Mouse (Mus musculus): Measurements from ENCODE around the gene Gp1ba. TPM values are rescaled to one million over a fixed set of nuclear protein-coding genes. Genes with fewer than 3 reads are reported as not detected.

Gp1ba gene
- total and polyA plus RNA-seq, 2 experiments from 2014 or later: 0.16 TPM; not detected in 1

DNA sequence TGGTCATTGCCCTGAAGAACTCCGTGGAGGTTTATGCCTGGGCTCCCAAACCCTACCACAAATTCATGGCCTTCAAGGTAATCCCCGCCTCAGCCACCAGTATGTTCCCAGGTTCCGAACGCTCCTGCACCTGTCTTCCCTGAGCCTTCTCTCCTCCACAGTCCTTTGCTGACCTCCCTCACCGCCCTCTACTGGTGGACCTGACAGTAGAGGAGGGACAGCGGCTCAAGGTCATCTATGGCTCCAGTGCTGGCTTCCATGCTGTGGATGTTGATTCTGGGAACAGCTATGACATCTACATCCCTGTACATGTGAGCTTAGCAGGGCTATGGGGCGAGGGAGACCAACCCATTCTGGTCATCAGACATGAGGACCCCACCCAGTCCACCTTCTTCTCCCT lies 26.4 kb upstream of the Gp1ba start:
- no peaks in the 10 kb centered on the region for H3K9me3 ChIP-seq (ENCODE audit: low read length)
- H3K27ac ChIP-seq (ENCODE audit: low read depth, low read length): no peak overlapping the region
- no peak overlapping the region for H3K4me2 ChIP-seq (ENCODE audit: low read depth, low read length, poor library complexity, severe bottlenecking)
- no peaks in the 10 kb centered on the region for H3K4me1 ChIP-seq (ENCODE audit: insufficient read depth, low read length)
- DNase-seq (ENCODE audit: low spot score) (no peak), ATAC-seq (ENCODE audit: low FRiP score) (no peak)
- H3K36me3 ChIP-seq (ENCODE audit: insufficient read depth, low read length): peaks cover 52% of the 10 kb centered on the region
- H3K4me3 ChIP-seq (ENCODE audit: low read depth, low read length): no peak overlapping the region
- peak; percentile 51 for TF ChIP-seq CTCF (IDR thresholded peaks at IDR 0.05)
- H3K27me3 ChIP-seq (ENCODE audit: insufficient read depth, low read length): no peaks in the 10 kb centered on the region
- WGBS: 76% methylated on average over 7 of the region's 7 CpGs
- H3K9ac ChIP-seq (replicated peaks; ENCODE audit: low read length, poor library complexity, severe bottlenecking): no peak overlapping the region

DNA sequence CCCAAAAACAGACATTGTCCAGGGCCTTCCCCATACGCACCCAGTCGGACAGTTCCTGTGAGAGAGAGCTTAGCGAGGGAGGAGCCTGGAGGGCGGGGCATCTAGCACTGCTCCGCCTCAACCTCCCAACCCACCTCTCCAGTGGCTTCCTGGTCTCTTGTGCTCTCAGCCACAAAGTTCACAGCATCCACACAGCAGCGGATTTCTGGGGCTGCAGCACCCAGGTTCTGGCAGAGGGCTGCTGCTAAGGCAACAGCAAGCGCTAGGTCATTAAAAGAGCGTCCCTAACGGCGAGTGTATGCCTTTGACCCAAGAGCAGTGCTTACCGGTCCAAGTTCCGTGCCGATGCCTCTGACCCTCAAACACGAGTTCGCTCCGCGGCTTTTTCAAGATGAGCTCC lies 23.8 kb upstream of the Gp1ba start:
- ATAC-seq (ENCODE audit: low FRiP score) (no peak), DNase-seq (ENCODE audit: low spot score) (peak; percentile 35)
- H3K9ac ChIP-seq (replicated peaks; ENCODE audit: low read length, poor library complexity, severe bottlenecking): peak overlapping the region; percentile 50; the same call in 1 of the 2 replicates
- H3K36me3 ChIP-seq (ENCODE audit: insufficient read depth, low read length): peaks cover 26% of the 10 kb centered on the region
- no peaks in the 10 kb centered on the region for H3K27me3 ChIP-seq (ENCODE audit: insufficient read depth, low read length)
- peak overlapping the region; percentile 20; the same call in 1 of the 2 replicates for H3K4me3 ChIP-seq (ENCODE audit: low read depth, low read length)
- TF ChIP-seq CTCF (IDR thresholded peaks at IDR 0.05): peak; percentile 36
- no peaks in the 10 kb centered on the region for H3K4me1 ChIP-seq (ENCODE audit: insufficient read depth, low read length)
- H3K4me2 ChIP-seq (ENCODE audit: low read depth, low read length, poor library complexity, severe bottlenecking): peak overlapping the region; percentile 28
- no peak overlapping the region for H3K27ac ChIP-seq (ENCODE audit: low read depth, low read length)
- 4% methylated on average over 17 of the region's 17 CpGs for WGBS
- H3K9me3 ChIP-seq (ENCODE audit: low read length): no peaks in the 10 kb centered on the region

DNA sequence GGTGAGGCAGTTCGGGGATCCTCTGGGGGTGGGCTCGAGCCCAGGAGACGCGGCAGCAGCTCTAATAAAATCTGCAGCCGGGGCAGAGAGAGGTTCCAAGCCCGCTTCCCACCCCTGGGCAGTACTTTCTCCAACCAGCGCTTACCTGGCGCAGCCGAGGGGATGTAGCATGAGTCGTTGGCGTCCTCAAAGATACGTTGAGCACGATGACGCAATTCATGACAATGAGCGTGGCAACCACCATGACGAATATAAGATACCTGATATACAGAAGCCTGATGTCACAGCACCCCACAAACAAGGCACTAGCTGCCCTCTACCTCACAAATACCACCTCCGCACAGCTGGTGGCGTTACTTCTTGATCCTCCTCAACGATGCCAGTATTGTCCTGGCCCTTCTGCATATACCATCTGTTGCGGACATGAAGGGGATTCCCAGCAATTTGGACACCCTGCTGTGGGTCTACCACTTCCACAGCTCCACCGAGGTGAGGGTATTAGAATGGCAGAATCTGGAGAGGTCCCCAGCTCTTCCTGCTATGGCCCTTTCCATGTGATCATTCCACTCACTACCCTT lies 23.3 kb upstream of the Gp1ba start, which contains the start of gene 4930544D05Rik:
Gene 4930544D05Rik, plus strand, starts transcription at position 333 of the 578 bp plus-strand sequence.
- Histone ChIP-seq H3K9ac (replicated peaks; ENCODE audit: low read length, poor library complexity, severe bottlenecking) (peak within 1 kb of the TSS; percentile 50; the same call in 1 of the 2 replicates), H3K9me3 (ENCODE audit: low read length) (no peaks in the 10 kb centered on the region), H3K27ac (ENCODE audit: low read depth, low read length) (no peak within 1 kb of the TSS), H3K4me2 (ENCODE audit: low read depth, low read length, poor library complexity, severe bottlenecking) (peak within 1 kb of the TSS; percentile 28), H3K36me3 (ENCODE audit: insufficient read depth, low read length) (peaks cover 21% of the 10 kb centered on the region), H3K4me1 (ENCODE audit: insufficient read depth, low read length) (no peaks in the 10 kb centered on the region), H3K4me3 (ENCODE audit: low read depth, low read length) (peak within 1 kb of the TSS; percentile 20; the same call in 1 of the 2 replicates), H3K27me3 (ENCODE audit: insufficient read depth, low read length) (no peaks in the 10 kb centered on the region)
- 17% methylated on average over 21 of the region's 21 CpGs for WGBS
- ATAC-seq (ENCODE audit: low FRiP score): no peak
- no peak for TF ChIP-seq CTCF (IDR thresholded peaks at IDR 0.05)
- peak; percentile 5 for DNase-seq (ENCODE audit: low spot score)

GRCm38 (mm10) chr11:70619101-70619500 lies 19.8 kb upstream of the Gp1ba start, which contains the start of gene Chrne:
Gene Chrne (minus strand): TSS chr11:70619216.
- H3K9ac ChIP-seq (replicated peaks; ENCODE audit: low read length, poor library complexity, severe bottlenecking): no peak within 1 kb of the TSS
- H3K9me3 ChIP-seq (ENCODE audit: low read length): no peaks in the 10 kb centered on the region
- no peak for DNase-seq (ENCODE audit: low spot score)
- no peak for ATAC-seq (ENCODE audit: low FRiP score)
- no peak within 1 kb of the TSS for H3K4me2 ChIP-seq (ENCODE audit: low read depth, low read length, poor library complexity, severe bottlenecking)
- 29% methylated on average over 1 of the region's 1 CpGs for WGBS
- H3K36me3 ChIP-seq (ENCODE audit: insufficient read depth, low read length): no peaks in the 10 kb centered on the region
- no peaks in the 10 kb centered on the region for H3K4me1 ChIP-seq (ENCODE audit: insufficient read depth, low read length)
- H3K4me3 ChIP-seq (ENCODE audit: low read depth, low read length): no peak within 1 kb of the TSS
- no peak within 1 kb of the TSS for H3K27ac ChIP-seq (ENCODE audit: low read depth, low read length)
- no peak for TF ChIP-seq CTCF (IDR thresholded peaks at IDR 0.05)
- H3K27me3 ChIP-seq (ENCODE audit: insufficient read depth, low read length): no peaks in the 10 kb centered on the region

DNA sequence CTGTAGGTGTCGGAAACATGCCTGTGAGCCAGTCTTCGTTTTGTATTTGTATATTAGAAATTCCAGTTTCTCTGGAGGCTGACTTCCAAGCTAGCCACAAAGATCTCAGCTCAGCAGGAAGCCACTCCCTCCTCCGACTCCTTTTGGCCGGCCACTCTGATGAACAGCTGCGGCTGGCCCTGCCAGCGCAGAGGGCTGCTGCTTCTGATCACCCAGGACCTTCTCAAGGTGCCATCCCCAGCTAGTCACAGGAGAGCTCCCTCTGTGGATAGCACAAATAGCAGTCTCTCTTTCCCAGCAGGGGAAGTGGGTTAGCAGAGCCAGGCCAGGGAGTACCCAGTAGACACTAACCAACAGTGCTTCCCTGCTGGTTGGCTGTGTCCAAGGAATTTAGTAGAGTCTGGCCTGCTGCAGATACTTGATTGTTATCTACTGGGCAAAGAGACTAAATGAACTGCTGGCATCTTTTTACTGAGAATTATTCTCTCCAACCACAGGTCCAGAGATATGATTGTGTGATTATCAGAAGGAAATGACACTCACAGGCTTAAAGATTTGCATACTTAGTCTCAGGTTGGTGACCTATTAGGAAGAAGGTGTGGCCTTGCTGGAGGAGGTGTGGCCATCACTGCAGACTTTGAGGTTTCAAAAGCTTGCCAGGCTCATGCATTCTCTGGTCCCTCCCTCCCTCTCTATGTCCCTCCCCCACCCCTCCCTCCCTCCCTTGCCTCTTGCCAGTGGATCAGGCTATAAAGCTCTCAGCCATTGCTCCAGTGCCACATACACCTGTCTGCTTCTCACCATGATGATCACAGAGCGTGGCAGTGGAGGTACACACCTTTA lies 16.7 kb upstream of the Gp1ba start:
- DNase-seq (ENCODE audit: low spot score) (no peak), ATAC-seq (ENCODE audit: low FRiP score) (no peak)
- Histone ChIP-seq H3K36me3 (ENCODE audit: insufficient read depth, low read length) (no peaks in the 10 kb centered on the region), H3K4me3 (ENCODE audit: low read depth, low read length) (no peak overlapping the region), H3K27ac (ENCODE audit: low read depth, low read length) (no peak overlapping the region), H3K9ac (replicated peaks; ENCODE audit: low read length, poor library complexity, severe bottlenecking) (no peak overlapping the region), H3K4me2 (ENCODE audit: low read depth, low read length, poor library complexity, severe bottlenecking) (no peak overlapping the region), H3K9me3 (ENCODE audit: low read length) (no peaks in the 10 kb centered on the region), H3K4me1 (ENCODE audit: insufficient read depth, low read length) (no peaks in the 10 kb centered on the region), H3K27me3 (ENCODE audit: insufficient read depth, low read length) (no peaks in the 10 kb centered on the region)
- TF ChIP-seq CTCF (IDR thresholded peaks at IDR 0.05): no peak
- 41% methylated on average over 7 of the region's 7 CpGs for WGBS
